Mouse (Mus musculus): ENCODE measurements at regions not wholly inside any gene's neighbourhood (a gene's known extent, or its start where the extent isn't known, plus 50 kb on each side); places are given as distances from the start of the nearest gene placed in this dataset.
"Not testable (repeated sequence)": the region's sequence is repeated elsewhere in the genome, so short reads cannot be mapped to it uniquely, and the experiment has no call there.

DNA sequence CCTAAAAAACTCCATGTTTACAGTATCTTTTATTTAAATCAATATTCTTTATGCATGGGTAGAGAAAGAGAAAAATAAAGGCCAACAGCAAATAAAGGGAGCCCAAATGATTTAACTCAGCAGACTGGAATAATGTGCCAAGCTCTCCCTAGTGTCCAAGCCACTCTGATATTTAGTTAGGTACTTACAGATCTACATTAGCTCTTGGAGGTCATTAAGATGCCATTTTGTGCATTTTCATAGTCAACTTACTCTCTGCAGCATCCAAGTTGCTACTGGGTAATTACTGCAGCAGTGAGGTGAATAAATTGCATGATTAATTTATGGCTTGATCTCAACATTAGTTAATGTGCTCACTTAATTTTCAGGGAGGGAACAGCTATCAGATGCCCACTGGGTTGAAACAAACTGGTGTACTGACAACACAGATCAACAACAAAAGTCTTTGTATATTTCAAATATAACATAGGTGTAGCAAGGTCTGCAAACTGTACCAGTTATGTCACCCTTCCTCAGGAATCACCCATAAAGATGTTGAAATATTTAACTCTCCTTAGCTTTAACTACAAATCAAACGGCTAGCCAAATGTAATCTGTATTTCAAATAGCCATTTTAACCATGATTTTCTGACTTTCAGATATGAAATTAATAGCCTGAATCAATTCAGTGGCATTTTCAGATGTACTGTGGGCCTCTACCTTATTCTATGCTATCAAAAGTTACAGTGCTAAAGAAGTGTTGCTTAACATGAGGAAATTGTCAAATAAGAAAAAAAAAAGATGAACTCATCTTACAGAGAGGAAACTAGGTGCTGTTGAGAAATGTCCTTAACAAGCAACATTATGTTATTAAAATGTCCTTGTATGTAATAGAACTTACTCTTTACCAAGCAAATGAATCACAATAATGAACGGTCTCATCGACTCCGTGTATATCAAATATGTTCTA, 163.8 kb upstream of the Hapln1 start:
- 93% methylated on average over 4 of the region's 4 CpGs for WGBS
- Histone ChIP-seq H3K9ac (replicated peaks; ENCODE audit: low read length) (no peak overlapping the region), H3K27ac (replicated peaks; ENCODE audit: low read depth, low read length) (no peak overlapping the region), H3K36me3 (replicated peaks; ENCODE audit: control insufficient read depth, insufficient read depth, low read depth, low read length) (no peaks in the 10 kb centered on the region), H3K27me3 (ENCODE audit: control insufficient read depth, insufficient read depth, low read length) (no peaks in the 10 kb centered on the region), H3K4me1 (ENCODE audit: control insufficient read depth, insufficient read depth, low read length) (no peaks in the 10 kb centered on the region), H3K4me3 (ENCODE audit: low read depth, low read length) (no peak overlapping the region), H3K4me2 (ENCODE audit: low read depth, low read length) (no peak overlapping the region), H3K9me3 (replicated peaks; ENCODE audit: control insufficient read depth, low read length) (no peaks in the 10 kb centered on the region)
- ATAC-seq (replicated peaks; ENCODE audit: insufficient number of reproducible peaks, low FRiP score, low TSS enrichment, low read depth) (no peak), DNase-seq (ENCODE audit: low spot score) (no peak)

DNA sequence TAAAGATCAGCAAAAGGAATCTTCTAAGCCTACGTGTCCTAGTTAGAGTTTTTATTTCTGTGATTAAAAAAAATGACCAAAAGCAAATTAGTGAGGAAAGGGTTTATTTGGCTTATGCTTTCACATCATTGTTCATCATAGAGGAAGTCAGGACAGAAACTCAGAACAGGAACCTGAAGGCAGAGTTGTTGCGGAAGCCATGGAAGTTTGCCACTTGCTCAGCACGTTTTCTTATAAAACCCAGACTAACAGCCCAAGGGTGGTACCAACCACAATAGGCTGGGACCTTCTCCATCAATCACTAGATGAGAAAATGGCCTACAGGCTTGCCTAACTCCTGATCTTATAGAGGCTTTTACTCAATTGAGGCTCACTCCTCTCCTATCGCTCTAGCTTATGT, 161.2 kb upstream of the Hapln1 start:
- 87% methylated on average over 4 of the region's 4 CpGs for WGBS
- no peaks in the 10 kb centered on the region for H3K27me3 ChIP-seq (ENCODE audit: control insufficient read depth, insufficient read depth, low read length)
- DNase-seq (ENCODE audit: low spot score) (no peak), ATAC-seq (replicated peaks; ENCODE audit: insufficient number of reproducible peaks, low FRiP score, low TSS enrichment, low read depth) (no peak)
- no peak overlapping the region for H3K4me2 ChIP-seq (ENCODE audit: low read depth, low read length)
- H3K4me3 ChIP-seq (ENCODE audit: low read depth, low read length) = no peak overlapping the region
- H3K9ac ChIP-seq (replicated peaks; ENCODE audit: low read length) = no peak overlapping the region
- no peak overlapping the region for H3K27ac ChIP-seq (replicated peaks; ENCODE audit: low read depth, low read length)
- no peaks in the 10 kb centered on the region for H3K36me3 ChIP-seq (replicated peaks; ENCODE audit: control insufficient read depth, insufficient read depth, low read depth, low read length)
- H3K4me1 ChIP-seq (ENCODE audit: control insufficient read depth, insufficient read depth, low read length) = no peaks in the 10 kb centered on the region
- H3K9me3 ChIP-seq (replicated peaks; ENCODE audit: control insufficient read depth, low read length) = no peaks in the 10 kb centered on the region

DNA sequence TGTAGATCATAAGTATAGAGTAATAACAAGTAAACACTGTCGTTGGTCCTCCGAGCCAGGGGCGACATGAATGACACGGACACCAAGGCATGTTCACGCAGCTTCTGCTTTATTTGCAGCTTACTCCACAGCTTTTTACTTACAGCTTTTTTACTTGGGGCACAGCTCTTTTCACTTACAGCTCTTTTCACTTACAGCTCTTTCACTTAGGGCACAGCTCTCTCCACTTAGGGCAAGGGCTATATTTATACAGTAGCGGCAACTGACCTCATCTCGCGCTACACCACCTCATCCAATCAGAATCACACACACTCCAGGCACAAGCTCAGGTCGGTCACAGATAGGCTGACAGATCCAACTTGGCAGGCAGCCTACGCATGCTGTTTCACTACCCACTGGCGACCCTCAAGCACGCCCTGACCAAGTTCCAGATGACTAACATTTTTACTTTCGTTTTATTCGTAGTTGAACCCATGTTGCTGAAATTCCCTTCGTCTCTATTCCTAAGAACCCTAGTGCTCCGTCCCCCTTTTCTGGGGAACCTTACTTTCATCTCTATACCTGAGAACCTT, 155.9 kb upstream of the Hapln1 start:
- not testable (repeated sequence) for H3K9me3 ChIP-seq (replicated peaks; ENCODE audit: control insufficient read depth, low read length); H3K36me3 ChIP-seq (replicated peaks; ENCODE audit: control insufficient read depth, insufficient read depth, low read depth, low read length); ATAC-seq (replicated peaks; ENCODE audit: insufficient number of reproducible peaks, low FRiP score, low TSS enrichment, low read depth); H3K27ac ChIP-seq (replicated peaks; ENCODE audit: low read depth, low read length); H3K9ac ChIP-seq (replicated peaks; ENCODE audit: low read length); H3K4me1 ChIP-seq (ENCODE audit: control insufficient read depth, insufficient read depth, low read length); H3K4me3 ChIP-seq (ENCODE audit: low read depth, low read length); H3K4me2 ChIP-seq (ENCODE audit: low read depth, low read length); DNase-seq (ENCODE audit: low spot score); H3K27me3 ChIP-seq (ENCODE audit: control insufficient read depth, insufficient read depth, low read length)
- 93% methylated on average over 16 of the region's 16 CpGs for WGBS

DNA sequence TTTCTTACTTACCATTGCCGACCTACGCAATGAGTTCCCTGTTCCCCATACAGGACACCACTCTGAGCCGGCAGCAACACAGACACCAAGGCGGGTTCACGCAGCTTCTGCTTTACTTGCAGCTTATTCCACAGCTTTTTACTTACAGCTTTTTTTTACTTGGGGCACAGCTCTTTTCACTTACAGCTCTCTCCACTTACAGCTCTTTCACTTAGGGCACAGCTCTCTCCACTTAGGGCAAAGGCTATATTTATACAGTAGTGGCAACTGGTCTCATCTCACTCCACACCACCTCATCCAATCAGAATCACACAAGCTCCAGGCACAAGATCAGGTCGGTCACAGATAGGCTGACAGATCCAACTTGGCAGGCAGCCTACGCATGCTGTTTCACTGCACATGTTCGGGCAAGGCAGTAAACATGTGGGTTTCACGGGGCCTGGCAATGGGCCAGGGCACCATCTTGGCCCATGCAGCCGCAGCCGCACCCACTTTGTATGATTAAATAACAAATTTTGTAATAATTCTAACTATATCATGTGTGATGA, 154.9 kb upstream of the Hapln1 start:
- H3K27me3 ChIP-seq (ENCODE audit: control insufficient read depth, insufficient read depth, low read length) = no peaks in the 10 kb centered on the region
- ATAC-seq (replicated peaks; ENCODE audit: insufficient number of reproducible peaks, low FRiP score, low TSS enrichment, low read depth) = no peak
- no peak overlapping the region for H3K9ac ChIP-seq (replicated peaks; ENCODE audit: low read length)
- H3K4me3 ChIP-seq (ENCODE audit: low read depth, low read length) = no peak overlapping the region
- no peak for DNase-seq (ENCODE audit: low spot score)
- no peaks in the 10 kb centered on the region for H3K4me1 ChIP-seq (ENCODE audit: control insufficient read depth, insufficient read depth, low read length)
- H3K27ac ChIP-seq (replicated peaks; ENCODE audit: low read depth, low read length) = no peak overlapping the region
- no peaks in the 10 kb centered on the region for H3K36me3 ChIP-seq (replicated peaks; ENCODE audit: control insufficient read depth, insufficient read depth, low read depth, low read length)
- 89% methylated on average over 11 of the region's 11 CpGs for WGBS
- no peak overlapping the region for H3K4me2 ChIP-seq (ENCODE audit: low read depth, low read length)
- no peaks in the 10 kb centered on the region for H3K9me3 ChIP-seq (replicated peaks; ENCODE audit: control insufficient read depth, low read length)

DNA sequence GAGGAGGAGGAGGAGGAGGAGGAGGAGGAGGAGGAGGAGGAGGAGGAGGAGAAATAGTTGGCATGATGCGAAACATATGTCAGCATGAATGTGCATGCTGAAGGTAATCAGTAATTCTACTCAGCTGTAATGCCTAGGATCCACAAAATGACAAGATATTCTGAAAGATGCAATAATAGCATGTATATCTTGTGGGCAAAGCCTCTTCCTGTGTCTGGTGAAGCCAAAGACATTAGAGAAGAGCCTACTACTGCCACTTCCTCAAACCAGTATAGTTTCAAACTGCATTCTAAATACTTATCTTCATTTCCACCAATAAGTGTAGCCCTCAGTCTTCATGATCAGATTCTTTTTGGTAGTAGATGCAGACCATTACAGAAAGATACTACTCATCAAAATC, 152.2 kb upstream of the Hapln1 start:
- Histone ChIP-seq H3K9ac (replicated peaks; ENCODE audit: low read length) (no peak overlapping the region), H3K27ac (replicated peaks; ENCODE audit: low read depth, low read length) (no peak overlapping the region), H3K36me3 (replicated peaks; ENCODE audit: control insufficient read depth, insufficient read depth, low read depth, low read length) (no peaks in the 10 kb centered on the region), H3K27me3 (ENCODE audit: control insufficient read depth, insufficient read depth, low read length) (no peaks in the 10 kb centered on the region), H3K4me2 (ENCODE audit: low read depth, low read length) (no peak overlapping the region), H3K4me3 (ENCODE audit: low read depth, low read length) (no peak overlapping the region), H3K4me1 (ENCODE audit: control insufficient read depth, insufficient read depth, low read length) (no peaks in the 10 kb centered on the region), H3K9me3 (replicated peaks; ENCODE audit: control insufficient read depth, low read length) (no peaks in the 10 kb centered on the region)
- WGBS = 100% methylated on average over 1 of the region's 1 CpGs
- DNase-seq (ENCODE audit: low spot score) (no peak), ATAC-seq (replicated peaks; ENCODE audit: insufficient number of reproducible peaks, low FRiP score, low TSS enrichment, low read depth) (no peak)

DNA sequence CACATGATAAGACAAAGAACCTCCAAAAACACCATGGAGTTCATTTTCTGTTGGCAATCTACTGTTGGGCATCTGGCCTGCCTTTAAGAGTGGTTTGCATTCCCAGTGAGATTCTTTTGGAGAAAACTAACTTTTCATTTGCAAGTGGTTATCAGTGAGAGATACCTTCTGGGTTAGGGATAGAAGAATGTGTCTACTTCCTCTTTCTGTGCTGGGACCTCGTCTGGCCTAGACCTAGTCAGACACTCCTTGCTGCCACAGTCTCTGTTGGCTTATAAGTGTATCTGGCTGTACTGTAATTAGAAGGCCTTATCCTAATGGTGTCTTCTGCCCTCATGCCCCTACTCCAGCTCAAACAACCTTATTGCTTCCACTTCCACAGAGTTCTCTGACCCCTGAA, 150.4 kb upstream of the Hapln1 start:
- no peak for ATAC-seq (replicated peaks; ENCODE audit: insufficient number of reproducible peaks, low FRiP score, low TSS enrichment, low read depth)
- no peaks in the 10 kb centered on the region for H3K4me1 ChIP-seq (ENCODE audit: control insufficient read depth, insufficient read depth, low read length)
- no peaks in the 10 kb centered on the region for H3K36me3 ChIP-seq (replicated peaks; ENCODE audit: control insufficient read depth, insufficient read depth, low read depth, low read length)
- H3K4me3 ChIP-seq (ENCODE audit: low read depth, low read length) = no peak overlapping the region
- 54% methylated on average over 1 of the region's 1 CpGs for WGBS
- H3K9me3 ChIP-seq (replicated peaks; ENCODE audit: control insufficient read depth, low read length) = no peaks in the 10 kb centered on the region
- no peak overlapping the region for H3K9ac ChIP-seq (replicated peaks; ENCODE audit: low read length)
- H3K27me3 ChIP-seq (ENCODE audit: control insufficient read depth, insufficient read depth, low read length) = no peaks in the 10 kb centered on the region
- no peak overlapping the region for H3K4me2 ChIP-seq (ENCODE audit: low read depth, low read length)
- DNase-seq (ENCODE audit: low spot score) = no peak
- H3K27ac ChIP-seq (replicated peaks; ENCODE audit: low read depth, low read length) = no peak overlapping the region

DNA sequence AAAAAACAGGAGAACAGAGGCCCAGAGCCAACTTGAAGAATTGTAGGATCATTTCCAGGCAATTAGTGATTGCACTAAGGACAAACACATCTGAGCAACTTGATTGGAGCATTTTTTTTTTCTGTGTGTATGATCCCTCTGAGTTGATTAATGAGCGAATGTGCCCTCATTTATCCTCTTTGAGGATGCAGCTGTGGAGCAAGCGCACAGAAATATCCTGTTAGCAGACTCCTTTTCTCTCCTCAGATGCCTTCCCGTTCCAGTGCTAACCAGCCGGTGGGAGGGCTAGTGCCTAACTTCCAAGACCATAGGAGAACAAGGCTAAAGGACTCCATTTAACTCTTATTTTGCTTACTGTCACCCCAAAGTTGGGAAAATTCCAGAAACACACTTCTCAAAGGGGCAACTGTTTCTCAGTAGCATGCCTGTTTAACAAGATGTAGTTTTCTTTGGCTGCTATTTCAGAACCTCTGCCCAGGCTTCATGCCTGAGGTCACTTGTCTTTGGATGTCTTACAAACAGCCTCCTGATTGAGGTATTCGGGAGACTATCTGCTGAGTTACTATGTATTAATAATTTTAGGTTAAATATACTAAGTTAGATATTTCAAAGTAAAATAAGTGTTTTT, 144.8 kb upstream of the Hapln1 start:
- H3K4me3 ChIP-seq (ENCODE audit: low read depth, low read length) = no peak overlapping the region
- H3K9me3 ChIP-seq (replicated peaks; ENCODE audit: control insufficient read depth, low read length) = no peaks in the 10 kb centered on the region
- H3K36me3 ChIP-seq (replicated peaks; ENCODE audit: control insufficient read depth, insufficient read depth, low read depth, low read length) = no peaks in the 10 kb centered on the region
- no peaks in the 10 kb centered on the region for H3K27me3 ChIP-seq (ENCODE audit: control insufficient read depth, insufficient read depth, low read length)
- H3K4me2 ChIP-seq (ENCODE audit: low read depth, low read length) = no peak overlapping the region
- H3K9ac ChIP-seq (replicated peaks; ENCODE audit: low read length) = no peak overlapping the region
- no peak overlapping the region for H3K27ac ChIP-seq (replicated peaks; ENCODE audit: low read depth, low read length)
- DNase-seq (ENCODE audit: low spot score) (no peak), ATAC-seq (replicated peaks; ENCODE audit: insufficient number of reproducible peaks, low FRiP score, low TSS enrichment, low read depth) (no peak)
- no peaks in the 10 kb centered on the region for H3K4me1 ChIP-seq (ENCODE audit: control insufficient read depth, insufficient read depth, low read length)
- 69% methylated on average over 5 of the region's 5 CpGs for WGBS

DNA sequence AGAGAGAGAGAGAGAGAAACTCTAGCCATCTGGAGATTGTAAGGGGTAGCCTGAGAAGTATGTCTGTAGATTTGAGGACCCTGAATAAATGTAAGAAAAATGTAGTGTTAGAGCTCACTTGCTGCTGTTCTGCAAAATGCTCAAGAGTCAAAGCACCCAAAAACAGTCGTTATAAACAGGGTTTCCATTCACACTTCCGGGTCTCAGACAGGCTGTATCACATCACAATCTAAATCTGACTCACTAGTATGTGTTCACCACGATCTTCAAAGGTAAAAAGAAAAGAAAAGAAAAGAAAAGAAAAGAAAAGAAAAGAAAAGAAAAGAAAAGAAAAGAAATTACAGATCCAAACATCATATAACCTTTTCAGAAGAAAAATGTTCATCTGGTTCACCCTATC, 143.7 kb upstream of the Hapln1 start:
- H3K27me3 ChIP-seq (ENCODE audit: control insufficient read depth, insufficient read depth, low read length) = no peaks in the 10 kb centered on the region
- DNase-seq (ENCODE audit: low spot score) (no peak), ATAC-seq (replicated peaks; ENCODE audit: insufficient number of reproducible peaks, low FRiP score, low TSS enrichment, low read depth) (no peak)
- H3K4me3 ChIP-seq (ENCODE audit: low read depth, low read length) = no peak overlapping the region
- no peaks in the 10 kb centered on the region for H3K9me3 ChIP-seq (replicated peaks; ENCODE audit: control insufficient read depth, low read length)
- H3K4me2 ChIP-seq (ENCODE audit: low read depth, low read length) = no peak overlapping the region
- H3K9ac ChIP-seq (replicated peaks; ENCODE audit: low read length) = no peak overlapping the region
- no peaks in the 10 kb centered on the region for H3K4me1 ChIP-seq (ENCODE audit: control insufficient read depth, insufficient read depth, low read length)
- no peak overlapping the region for H3K27ac ChIP-seq (replicated peaks; ENCODE audit: low read depth, low read length)
- no peaks in the 10 kb centered on the region for H3K36me3 ChIP-seq (replicated peaks; ENCODE audit: control insufficient read depth, insufficient read depth, low read depth, low read length)
- WGBS = 85% methylated on average over 3 of the region's 3 CpGs
